Mouse (Mus musculus) brain, embryonic 14.5 days (tissue): Measurements from ENCODE around the gene Chuk. TPM values are rescaled to one million over a fixed set of nuclear protein-coding genes. Genes with fewer than 3 reads are reported as not detected.
"Not testable (repeated sequence)": the region's sequence is repeated elsewhere in the genome, so short reads cannot be mapped to it uniquely, and the experiment has no call there.

Source experiments
- DNase-seq: peaks from one replicate; pipeline ENCODE4 v3.0.0-alpha.2; 2011; ENCODE audit warnings: low read depth
- CTCF ChIP-seq: fragments of 200-500 bp; IDR thresholded peaks from 2 replicates; pipeline ENCODE4 v1.5.1; 2012; ENCODE audit warnings: inconsistent platforms, mild to moderate bottlenecking, moderate library complexity, borderline replicate concordance; ENCODE audit not compliant: insufficient read depth, insufficient read length; ENCODE audit errors: extremely low read depth
- POLR2A ChIP-seq: fragments of 200-500 bp; IDR thresholded peaks from 2 replicates; pipeline ENCODE4 v1.6.1; 2012; ENCODE audit warnings: mild to moderate bottlenecking, inconsistent platforms, borderline replicate concordance; ENCODE audit not compliant: poor library complexity, insufficient read depth, insufficient read length, severe bottlenecking; ENCODE audit errors: extremely low read depth
- polyA plus RNA-seq: library from polyadenylated mRNA; depleted of rRNA; stranded (reverse); fragments of >200 nt; gene quantifications from 2 replicates; pipeline ENCODE4 v1.2.3, GENCODE M21; 2012

Chuk gene
- polyA plus RNA-seq, 1 experiment = 107 TPM

- TF ChIP-seq POLR2A (peak; percentile 64; the same call in 1 of the 2 replicates), CTCF (no peak)
- DNase-seq = peak; percentile 97
Observed at GRCm38 (mm10) chr19:44135072-44135959, 28.0 kb upstream of the Chuk start, which contains the start of gene Cwf19l1. Cwf19l1 (minus strand) TSS chr19:44135876.

GRCm38 (mm10) chr19:44132917-44133316 is 25.6 kb upstream of the Chuk start:
- no peak for DNase-seq

GRCm38 (mm10) chr19:44128560-44128959 is 21.3 kb upstream of the Chuk start:
- DNase-seq = no peak
- no peak for TF ChIP-seq POLR2A
- TF ChIP-seq CTCF = no peak

More at GRCm38 (mm10) chr19:44132917-44133316, 25.6 kb upstream of the Chuk start:
- no peak for TF ChIP-seq POLR2A
- TF ChIP-seq CTCF = no peak

- TF ChIP-seq POLR2A (no peak), CTCF (no peak)
- DNase-seq = no peak
Observed at GRCm38 (mm10) chr19:44127729-44128497, 20.6 kb upstream of the Chuk start.

GRCm38 (mm10) chr19:44121137-44121536 is 13.9 kb upstream of the Chuk start:
- no peak for DNase-seq
- TF ChIP-seq CTCF = no peak
- TF ChIP-seq POLR2A = no peak

GRCm38 (mm10) chr19:44120686-44121085 is 13.4 kb upstream of the Chuk start:
- not testable (repeated sequence) for DNase-seq

- TF ChIP-seq CTCF (no peak), POLR2A (no peak)
- DNase-seq = no peak
Observed at GRCm38 (mm10) chr19:44117793-44118192, 10.5 kb upstream of the Chuk start.

- peak; percentile 36 for DNase-seq
Observed at GRCm38 (mm10) chr19:44111706-44112105, 4.4 kb upstream of the Chuk start.

GRCm38 (mm10) chr19:44110356-44110755 is 3.1 kb upstream of the Chuk start:
- no peak for TF ChIP-seq CTCF
- no peak for DNase-seq

More at GRCm38 (mm10) chr19:44111706-44112105, 4.4 kb upstream of the Chuk start:
- TF ChIP-seq POLR2A = no peak
- peak; percentile 48; the same call in 1 of the 2 replicates for TF ChIP-seq CTCF

- TF ChIP-seq POLR2A = no peak
- TF ChIP-seq CTCF = no peak
- peak; percentile 15 for DNase-seq
Observed at GRCm38 (mm10) chr19:44108996-44109395, 1.7 kb upstream of the Chuk start.

GRCm38 (mm10) chr19:44107661-44108521 is 611 bp upstream of the Chuk start:
- TF ChIP-seq CTCF (no peak), POLR2A (no peak)
- no peak for DNase-seq

- TF ChIP-seq CTCF = no peak
- no peak for TF ChIP-seq POLR2A
- no peak for DNase-seq
Observed at GRCm38 (mm10) chr19:44104393-44104792, 2.9 kb downstream of the Chuk start.
